Mouse (Mus musculus): Measurements from ENCODE around the gene Rps6ka2. TPM values are rescaled to one million over a fixed set of nuclear protein-coding genes. Genes with fewer than 3 reads are reported as not detected.
"Not testable (repeated sequence)": the region's sequence is repeated elsewhere in the genome, so short reads cannot be mapped to it uniquely, and the experiment has no call there.

The Rps6ka2 gene
- polyA plus RNA-seq, 1 experiment from 2014 or later = 1.6 TPM

- not testable (repeated sequence) for H3K4me2 ChIP-seq; ATAC-seq (ENCODE audit: low read depth); H3K9me3 ChIP-seq (replicated peaks); H3K27ac ChIP-seq; H3K9ac ChIP-seq; H3K4me1 ChIP-seq (replicated peaks); H3K27me3 ChIP-seq; H3K36me3 ChIP-seq; DNase-seq; H3K4me3 ChIP-seq (replicated peaks)
- 17% methylated on average over 4 of the region's 8 CpGs for WGBS (ENCODE audit: insufficient replicate concordance)
Observed at GRCm38 (mm10) chr17:7326415-7326814, 156.5 kb downstream of the Rps6ka2 start.

GRCm38 (mm10) chr17:7332745-7333144 is 162.8 kb downstream of the Rps6ka2 start:
- H3K9me3 ChIP-seq (replicated peaks); H3K4me1 ChIP-seq (replicated peaks); DNase-seq; H3K9ac ChIP-seq; H3K27ac ChIP-seq; H3K27me3 ChIP-seq; H3K36me3 ChIP-seq; ATAC-seq (ENCODE audit: low read depth); H3K4me3 ChIP-seq (replicated peaks); H3K4me2 ChIP-seq: not testable (repeated sequence)
- WGBS (ENCODE audit: insufficient replicate concordance) = 33% methylated on average over 3 of the region's 5 CpGs

- ATAC-seq (ENCODE audit: low read depth); DNase-seq: not testable (repeated sequence)
- 58% methylated on average over 9 of the region's 9 CpGs for WGBS (ENCODE audit: insufficient replicate concordance)
Observed at GRCm38 (mm10) chr17:7337381-7337780, 167.5 kb downstream of the Rps6ka2 start.

GRCm38 (mm10) chr17:7348765-7349164 is 178.8 kb downstream of the Rps6ka2 start:
- H3K36me3 ChIP-seq; ATAC-seq (ENCODE audit: low read depth); H3K4me3 ChIP-seq (replicated peaks): not testable (repeated sequence)

More at GRCm38 (mm10) chr17:7337381-7337780, 167.5 kb downstream of the Rps6ka2 start:
- not testable (repeated sequence) for H3K36me3 ChIP-seq; H3K4me1 ChIP-seq (replicated peaks); H3K9me3 ChIP-seq (replicated peaks); H3K4me3 ChIP-seq (replicated peaks); H3K27ac ChIP-seq; H3K4me2 ChIP-seq; H3K9ac ChIP-seq; H3K27me3 ChIP-seq

GRCm38 (mm10) chr17:7352596-7352995 is 182.7 kb downstream of the Rps6ka2 start, which contains the start of gene Ttll2:
Gene Ttll2 (minus strand): TSS chr17:7352696.
- WGBS (ENCODE audit: insufficient replicate concordance) = 75% methylated on average over 1 of the region's 1 CpGs
- not testable (repeated sequence) for H3K9ac ChIP-seq; H3K9me3 ChIP-seq (replicated peaks); H3K27me3 ChIP-seq; H3K4me3 ChIP-seq (replicated peaks); H3K27ac ChIP-seq; H3K4me1 ChIP-seq (replicated peaks); DNase-seq; H3K4me2 ChIP-seq; H3K36me3 ChIP-seq; ATAC-seq (ENCODE audit: low read depth)

More at GRCm38 (mm10) chr17:7348765-7349164, 178.8 kb downstream of the Rps6ka2 start:
- not testable (repeated sequence) for H3K4me2 ChIP-seq; H3K27ac ChIP-seq; H3K4me1 ChIP-seq (replicated peaks); H3K27me3 ChIP-seq; H3K9me3 ChIP-seq (replicated peaks); DNase-seq; H3K9ac ChIP-seq
- WGBS (ENCODE audit: insufficient replicate concordance) = 39% methylated on average over 2 of the region's 3 CpGs

Other genes starting within 250 kb of the Rps6ka2 start
- gene Rsph3b, start 221.4 kb upstream of the Rps6ka2 start, polyA plus RNA-seq (2015; fragmentation: Nextera tagmentation; extraction: Ambion mirVana) = 13.7 and 17.2 TPM in 2 replicates
- gene Tagap1, start 209.0 kb upstream of the Rps6ka2 start, polyA plus RNA-seq (2015; fragmentation: Nextera tagmentation; extraction: Ambion mirVana) = 13.7 and 15.2 TPM in 2 replicates
- gene Rnaset2b, start 199.5 kb upstream of the Rps6ka2 start, polyA plus RNA-seq (2015; fragmentation: Nextera tagmentation; extraction: Ambion mirVana) = 101 and 107 TPM in 2 replicates
- 0.09 TPM in 1 of 2 replicates, not detected in the other for gene Gm49721, start 191.2 kb upstream of the Rps6ka2 start, polyA plus RNA-seq (2015; fragmentation: Nextera tagmentation; extraction: Ambion mirVana)
- gene Gm1604a, start 144.5 kb upstream of the Rps6ka2 start, polyA plus RNA-seq (2015; fragmentation: Nextera tagmentation; extraction: Ambion mirVana) = not detected in 2 replicates
- gene Tcp10a, start 154.5 kb downstream of the Rps6ka2 start, polyA plus RNA-seq (2015; fragmentation: Nextera tagmentation; extraction: Ambion mirVana) = not detected in 2 replicates
- not detected in 2 replicates for gene Ttll2, start 182.6 kb downstream of the Rps6ka2 start, polyA plus RNA-seq (2015; fragmentation: Nextera tagmentation; extraction: Ambion mirVana)
- gene Gm49630, start 201.9 kb downstream of the Rps6ka2 start, polyA plus RNA-seq (2015; fragmentation: Nextera tagmentation; extraction: Ambion mirVana) = not detected in 2 replicates
- gene Unc93a2, start 215.3 kb downstream of the Rps6ka2 start, polyA plus RNA-seq (2015; fragmentation: Nextera tagmentation; extraction: Ambion mirVana) = 0.21 and 0.28 TPM in 2 replicates

All from liver, embryonic 13.5 days (tissue).